Mouse (Mus musculus): ENCODE measurements around the gene Psmd13. TPM values are rescaled to one million over a fixed set of nuclear protein-coding genes. Genes with fewer than 3 reads are reported as not detected.

Gene Psmd13
- total RNA-seq (2021) = 100 to 1,000 TPM; 111 to 114 TPM

GRCm38 (mm10) chr7:140881696-140882468 is at the start of gene Psmd13, which contains the start of gene Sirt3:
Psmd13 (plus strand) TSS chr7:140881968.
Sirt3 (minus strand) TSS chr7:140882309.
- DNase-seq = peak; percentile 96
- intact Hi-C loops (cut with DNase I) = loop anchor here (1.0 kb wide), 1 partner anchor 25 kb away; the partner anchor contains the start of gene Bet1l

GRCm38 (mm10) chr7:140833341-140833740 is 48.4 kb upstream of the Psmd13 start:
- intact Hi-C loops (cut with DNase I) = no loop called here
- DNase-seq = no peak

- intact Hi-C loops (cut with DNase I) = no loop called here
Measured at GRCm38 (mm10) chr7:140834968-140835757, 46.6 kb upstream of the Psmd13 start, which contains the start of gene Urah. Urah (plus strand) TSS chr7:140835018.

GRCm38 (mm10) chr7:140835758-140836087 is 46.0 kb upstream of the Psmd13 start:
- intact Hi-C loops (cut with DNase I) = no loop called here
- DNase-seq = no peak

More at GRCm38 (mm10) chr7:140834968-140835757, 46.6 kb upstream of the Psmd13 start, which contains the start of gene Urah:
- no peak for DNase-seq

GRCm38 (mm10) chr7:140836243-140837115 is 45.3 kb upstream of the Psmd13 start:
- no peak for DNase-seq
- intact Hi-C loops (cut with DNase I) = no loop called here

GRCm38 (mm10) chr7:140839556-140839955 is 42.2 kb upstream of the Psmd13 start:
- intact Hi-C loops (cut with DNase I) = no loop called here
- DNase-seq = no peak

- no peak for DNase-seq
- intact Hi-C loops (cut with DNase I) = loop anchor here (5.0 kb wide), 1 partner anchor 226 kb away; no protein-coding TSS in a partner anchor
Measured at GRCm38 (mm10) chr7:140840750-140841735, 40.7 kb upstream of the Psmd13 start.

- intact Hi-C loops (cut with DNase I) = loop anchor here (1.0 to 5.0 kb wide), 3 partner anchors 59 to 223 kb away; no protein-coding TSS in a partner anchor
- DNase-seq = no peak
Measured at GRCm38 (mm10) chr7:140843806-140844205, 38.0 kb upstream of the Psmd13 start.

GRCm38 (mm10) chr7:140844905-140845665 is 36.7 kb upstream of the Psmd13 start, which contains the start of gene Scgb1c1:
Scgb1c1 (plus strand) TSS chr7:140845547.
- intact Hi-C loops (cut with DNase I) = loop anchor here (1.0 to 5.0 kb wide), 3 partner anchors 58 to 222 kb away; no protein-coding TSS in a partner anchor
- peak; percentile 92 to 98 for DNase-seq

GRCm38 (mm10) chr7:140845683-140846082 is 36.1 kb upstream of the Psmd13 start:
- no peak for DNase-seq
- intact Hi-C loops (cut with DNase I) = loop anchor here (2.0 kb wide), 1 partner anchor 203 kb away; no protein-coding TSS in a partner anchor

GRCm38 (mm10) chr7:140846676-140847075 is 35.1 kb upstream of the Psmd13 start:
- intact Hi-C loops (cut with DNase I) = no loop called here
- DNase-seq = no peak

- DNase-seq = peak; percentile 31 to 37
- intact Hi-C loops (cut with DNase I) = no loop called here
Measured at GRCm38 (mm10) chr7:140847755-140848580, 33.8 kb upstream of the Psmd13 start, which contains the start of gene Odf3. Odf3 (plus strand) TSS chr7:140847805.

- intact Hi-C loops (cut with DNase I) = no loop called here
Measured at GRCm38 (mm10) chr7:140848591-140848990, 33.2 kb upstream of the Psmd13 start.

GRCm38 (mm10) chr7:140851916-140852315 is 29.9 kb upstream of the Psmd13 start:
- no peak for DNase-seq
- intact Hi-C loops (cut with DNase I) = no loop called here

More at GRCm38 (mm10) chr7:140848591-140848990, 33.2 kb upstream of the Psmd13 start:
- no peak for DNase-seq

GRCm38 (mm10) chr7:140853386-140853785 is 28.4 kb upstream of the Psmd13 start:
- intact Hi-C loops (cut with DNase I) = no loop called here
- no peak for DNase-seq

GRCm38 (mm10) chr7:140854483-140854882 is 27.3 kb upstream of the Psmd13 start:
- intact Hi-C loops (cut with DNase I) = no loop called here
- DNase-seq = no peak

- DNase-seq = no peak
- intact Hi-C loops (cut with DNase I) = loop anchor here (5.0 kb wide), 3 partner anchors 97 to 337 kb away; partner anchors contain the start of genes Hras, Ifitm5, Lrrc56 and Rnh1
Measured at GRCm38 (mm10) chr7:140855181-140855580, 26.6 kb upstream of the Psmd13 start.
